Mouse (Mus musculus): ENCODE results near the gene Nup50. TPM values are rescaled to one million over a fixed set of nuclear protein-coding genes. Genes with fewer than 3 reads are reported as not detected.

Gene Nup50
- polyA plus RNA-seq, 1 experiment from 2014 or later: 67.1 TPM

DNA sequence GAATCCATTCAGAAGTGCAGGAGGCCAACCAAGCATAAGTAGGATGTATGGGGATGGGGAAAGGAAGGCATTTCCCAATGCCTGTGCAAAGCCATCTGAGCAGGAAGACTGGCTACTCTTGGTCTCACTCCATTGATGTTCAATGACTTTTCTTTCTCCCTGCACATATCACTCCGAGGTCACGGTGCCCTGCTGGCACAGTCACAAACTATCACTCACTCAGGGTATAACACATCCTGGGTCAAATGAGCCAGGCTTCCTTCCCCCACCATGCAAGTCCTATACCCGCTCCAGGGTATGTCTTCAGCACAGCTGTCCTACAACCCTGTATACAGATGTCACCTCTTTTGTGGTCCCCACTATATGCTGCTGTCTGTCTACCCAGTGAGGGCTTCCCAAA is 35.1 kb downstream of the Nup50 start:
- DNase-seq (ENCODE audit: low spot score) (no peak), ATAC-seq (replicated peaks; ENCODE audit: insufficient number of reproducible peaks, low FRiP score, low TSS enrichment, low read depth) (no peak)
- H3K4me3 ChIP-seq (ENCODE audit: low read depth, low read length): no peak overlapping the region
- no peaks in the 10 kb centered on the region for H3K4me1 ChIP-seq (ENCODE audit: control insufficient read depth, insufficient read depth, low read length)
- H3K9me3 ChIP-seq (replicated peaks; ENCODE audit: control insufficient read depth, low read length): no peaks in the 10 kb centered on the region
- no peaks in the 10 kb centered on the region for H3K36me3 ChIP-seq (replicated peaks; ENCODE audit: control insufficient read depth, insufficient read depth, low read depth, low read length)
- WGBS: 90% methylated on average over 3 of the region's 3 CpGs
- H3K4me2 ChIP-seq (ENCODE audit: low read depth, low read length): no peak overlapping the region
- no peaks in the 10 kb centered on the region for H3K27me3 ChIP-seq (ENCODE audit: control insufficient read depth, insufficient read depth, low read length)
- H3K27ac ChIP-seq (replicated peaks; ENCODE audit: low read depth, low read length): no peak overlapping the region
- H3K9ac ChIP-seq (replicated peaks; ENCODE audit: low read length): no peak overlapping the region

- no peak overlapping the region for H3K27ac ChIP-seq (replicated peaks; ENCODE audit: low read depth, low read length)
- no peak overlapping the region for H3K4me3 ChIP-seq (ENCODE audit: low read depth, low read length)
- no peaks in the 10 kb centered on the region for H3K36me3 ChIP-seq (replicated peaks; ENCODE audit: control insufficient read depth, insufficient read depth, low read depth, low read length)
- no peak overlapping the region for H3K9ac ChIP-seq (replicated peaks; ENCODE audit: low read length)
- DNase-seq (ENCODE audit: low spot score): no peak
- 87% methylated on average over 6 of the region's 6 CpGs for WGBS
- no peaks in the 10 kb centered on the region for H3K9me3 ChIP-seq (replicated peaks; ENCODE audit: control insufficient read depth, low read length)
- no peaks in the 10 kb centered on the region for H3K4me1 ChIP-seq (ENCODE audit: control insufficient read depth, insufficient read depth, low read length)
- H3K4me2 ChIP-seq (ENCODE audit: low read depth, low read length): no peak overlapping the region
- no peaks in the 10 kb centered on the region for H3K27me3 ChIP-seq (ENCODE audit: control insufficient read depth, insufficient read depth, low read length)
- ATAC-seq (replicated peaks; ENCODE audit: insufficient number of reproducible peaks, low FRiP score, low TSS enrichment, low read depth): no peak
Observed at GRCm38 (mm10) chr15:84959891-84960290, 36.7 kb downstream of the Nup50 start.

DNA sequence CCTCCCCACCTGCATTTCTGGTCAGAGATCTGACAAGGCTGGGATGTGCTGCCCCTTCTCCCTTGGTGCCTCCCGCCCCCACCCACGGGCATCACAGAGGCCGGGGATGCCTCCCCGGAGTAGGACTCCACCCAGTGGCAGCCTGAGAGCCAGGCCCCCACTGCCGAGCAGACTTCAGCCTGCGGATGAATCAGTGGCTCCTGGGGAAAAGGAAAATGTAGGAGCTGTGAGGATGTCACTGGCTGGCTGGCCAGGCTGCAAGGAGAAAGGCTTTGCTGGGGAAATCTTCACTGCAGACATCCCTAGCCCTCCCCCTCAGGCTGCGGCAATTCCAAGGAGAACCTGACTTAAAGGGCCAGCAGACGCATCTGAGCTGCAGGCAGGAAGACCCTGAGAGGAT is 37.5 kb downstream of the Nup50 start:
- H3K9ac ChIP-seq (replicated peaks; ENCODE audit: low read length): no peak overlapping the region
- WGBS: 10% methylated on average over 8 of the region's 8 CpGs
- H3K27ac ChIP-seq (replicated peaks; ENCODE audit: low read depth, low read length): no peak overlapping the region
- no peaks in the 10 kb centered on the region for H3K36me3 ChIP-seq (replicated peaks; ENCODE audit: control insufficient read depth, insufficient read depth, low read depth, low read length)
- no peaks in the 10 kb centered on the region for H3K27me3 ChIP-seq (ENCODE audit: control insufficient read depth, insufficient read depth, low read length)
- no peaks in the 10 kb centered on the region for H3K9me3 ChIP-seq (replicated peaks; ENCODE audit: control insufficient read depth, low read length)
- no peak overlapping the region for H3K4me3 ChIP-seq (ENCODE audit: low read depth, low read length)
- H3K4me1 ChIP-seq (ENCODE audit: control insufficient read depth, insufficient read depth, low read length): no peaks in the 10 kb centered on the region
- ATAC-seq (replicated peaks; ENCODE audit: insufficient number of reproducible peaks, low FRiP score, low TSS enrichment, low read depth) (no peak), DNase-seq (ENCODE audit: low spot score) (no peak)
- H3K4me2 ChIP-seq (ENCODE audit: low read depth, low read length): no peak overlapping the region

DNA sequence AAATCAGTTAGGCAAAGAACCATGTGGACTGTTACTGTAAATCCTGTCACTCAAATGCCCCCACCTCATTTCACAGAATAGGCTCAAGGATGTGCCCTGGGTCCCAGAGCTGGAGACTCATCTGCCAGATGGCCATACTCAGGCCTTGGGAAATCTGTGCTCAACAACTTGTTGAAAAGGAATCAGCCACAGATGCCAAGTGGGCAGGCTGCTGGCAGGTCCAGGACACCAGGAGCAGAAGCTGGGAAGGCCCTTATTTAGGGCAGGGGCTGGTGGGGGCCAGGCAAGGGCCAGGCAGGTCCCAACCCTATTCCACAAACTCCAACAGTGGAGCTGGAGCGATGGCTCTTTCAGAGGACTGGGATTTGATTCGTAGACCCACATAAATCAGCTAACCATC is 39.3 kb downstream of the Nup50 start:
- DNase-seq (ENCODE audit: low spot score) (no peak), ATAC-seq (replicated peaks; ENCODE audit: insufficient number of reproducible peaks, low FRiP score, low TSS enrichment, low read depth) (no peak)
- Histone ChIP-seq H3K4me3 (ENCODE audit: low read depth, low read length) (no peak overlapping the region), H3K36me3 (replicated peaks; ENCODE audit: control insufficient read depth, insufficient read depth, low read depth, low read length) (no peaks in the 10 kb centered on the region), H3K9ac (replicated peaks; ENCODE audit: low read length) (no peak overlapping the region), H3K4me2 (ENCODE audit: low read depth, low read length) (no peak overlapping the region), H3K27ac (replicated peaks; ENCODE audit: low read depth, low read length) (no peak overlapping the region), H3K9me3 (replicated peaks; ENCODE audit: control insufficient read depth, low read length) (no peaks in the 10 kb centered on the region), H3K4me1 (ENCODE audit: control insufficient read depth, insufficient read depth, low read length) (no peaks in the 10 kb centered on the region), H3K27me3 (ENCODE audit: control insufficient read depth, insufficient read depth, low read length) (no peaks in the 10 kb centered on the region)
- 93% methylated on average over 2 of the region's 2 CpGs for WGBS

DNA sequence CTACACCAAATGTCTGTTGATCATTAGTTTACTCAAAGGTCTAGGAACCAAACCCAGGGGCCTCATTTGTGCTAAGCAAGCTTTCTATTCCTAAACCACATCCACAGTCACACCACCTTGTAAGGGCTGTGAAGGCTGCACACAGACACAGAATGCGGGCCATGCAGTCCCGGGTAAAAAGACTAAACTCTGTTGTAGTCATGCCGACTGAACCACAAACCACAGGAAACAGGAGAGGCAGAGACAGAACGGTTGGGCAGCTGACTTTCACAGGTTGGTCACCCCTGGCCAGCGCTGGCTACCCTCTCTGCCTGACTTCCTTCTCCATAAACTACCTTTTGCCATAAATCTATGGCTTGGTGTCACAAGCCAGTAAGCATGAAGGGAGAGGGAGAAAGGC is 41.6 kb downstream of the Nup50 start:
- Histone ChIP-seq H3K9me3 (replicated peaks; ENCODE audit: control insufficient read depth, low read length) (no peaks in the 10 kb centered on the region), H3K4me1 (ENCODE audit: control insufficient read depth, insufficient read depth, low read length) (no peaks in the 10 kb centered on the region), H3K27me3 (ENCODE audit: control insufficient read depth, insufficient read depth, low read length) (no peaks in the 10 kb centered on the region), H3K36me3 (replicated peaks; ENCODE audit: control insufficient read depth, insufficient read depth, low read depth, low read length) (no peaks in the 10 kb centered on the region), H3K27ac (replicated peaks; ENCODE audit: low read depth, low read length) (no peak overlapping the region), H3K9ac (replicated peaks; ENCODE audit: low read length) (no peak overlapping the region), H3K4me3 (ENCODE audit: low read depth, low read length) (no peak overlapping the region), H3K4me2 (ENCODE audit: low read depth, low read length) (no peak overlapping the region)
- ATAC-seq (replicated peaks; ENCODE audit: insufficient number of reproducible peaks, low FRiP score, low TSS enrichment, low read depth) (no peak), DNase-seq (ENCODE audit: low spot score) (no peak)
- WGBS: 87% methylated on average over 5 of the region's 5 CpGs

DNA sequence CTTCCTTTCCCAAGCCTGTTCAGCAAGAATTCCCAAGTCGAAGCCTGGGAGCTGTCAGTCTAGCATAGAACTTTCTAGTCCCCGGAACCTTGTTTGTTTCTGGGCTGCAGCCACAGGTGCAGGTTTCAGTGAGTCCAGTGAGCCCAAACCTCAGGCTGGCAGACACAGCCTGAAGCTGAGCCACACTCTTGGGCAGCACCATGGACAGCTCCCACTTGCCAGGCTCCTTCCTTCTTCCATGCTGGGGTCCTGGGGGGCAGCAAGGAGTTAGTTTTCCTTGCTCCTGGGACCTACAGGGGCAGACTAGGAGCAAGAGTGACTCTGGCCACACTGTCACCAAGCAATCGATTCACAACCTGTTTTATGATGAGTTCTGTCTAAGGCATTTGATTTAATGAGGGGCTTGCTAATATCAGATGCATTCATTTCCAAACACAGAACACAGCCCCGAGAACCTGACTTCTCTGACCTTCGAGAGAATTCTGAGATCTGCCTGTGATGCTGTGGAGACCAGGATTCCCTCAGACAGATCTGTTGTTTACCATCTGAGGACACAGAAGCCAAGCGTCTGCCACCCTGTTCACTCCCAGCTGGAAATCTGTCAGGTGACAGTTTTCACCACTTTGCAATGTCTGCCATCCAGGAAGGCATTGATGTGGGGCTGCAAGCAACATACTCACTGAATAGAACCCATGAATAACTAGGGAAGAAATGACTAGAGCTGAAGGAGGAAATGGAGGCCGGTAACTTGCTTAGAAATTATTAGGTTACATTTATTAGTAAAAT is 42.6 kb downstream of the Nup50 start:
- Histone ChIP-seq H3K9ac (replicated peaks; ENCODE audit: low read length) (no peak overlapping the region), H3K4me1 (ENCODE audit: control insufficient read depth, insufficient read depth, low read length) (no peaks in the 10 kb centered on the region), H3K4me3 (ENCODE audit: low read depth, low read length) (no peak overlapping the region), H3K27ac (replicated peaks; ENCODE audit: low read depth, low read length) (no peak overlapping the region), H3K4me2 (ENCODE audit: low read depth, low read length) (no peak overlapping the region), H3K36me3 (replicated peaks; ENCODE audit: control insufficient read depth, insufficient read depth, low read depth, low read length) (no peaks in the 10 kb centered on the region), H3K9me3 (replicated peaks; ENCODE audit: control insufficient read depth, low read length) (no peaks in the 10 kb centered on the region), H3K27me3 (ENCODE audit: control insufficient read depth, insufficient read depth, low read length) (no peaks in the 10 kb centered on the region)
- peak; percentile 85 for DNase-seq (ENCODE audit: low spot score)
- no peak for ATAC-seq (replicated peaks; ENCODE audit: insufficient number of reproducible peaks, low FRiP score, low TSS enrichment, low read depth)
- WGBS: 68% methylated on average over 7 of the region's 7 CpGs

DNA sequence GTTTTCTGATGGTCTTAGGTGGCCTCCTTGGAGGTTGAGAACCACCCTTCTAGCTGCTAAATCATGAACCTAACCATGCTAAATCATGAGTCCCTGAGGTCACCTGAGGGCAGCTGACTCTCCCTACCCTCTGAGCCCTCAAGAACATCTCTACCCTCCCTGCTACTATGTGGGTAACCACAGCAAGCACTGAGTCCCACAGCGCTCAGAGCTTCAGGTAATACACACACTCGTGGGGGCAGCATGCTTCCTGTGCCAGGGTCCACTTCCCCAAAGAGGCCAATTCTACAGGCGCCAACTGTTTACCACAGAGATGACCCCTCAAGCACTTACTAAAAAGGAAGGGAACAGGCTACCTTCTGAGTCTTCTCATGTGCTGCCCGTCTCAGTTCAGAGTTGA is 45.3 kb downstream of the Nup50 start:
- Histone ChIP-seq H3K27me3 (ENCODE audit: control insufficient read depth, insufficient read depth, low read length) (no peaks in the 10 kb centered on the region), H3K36me3 (replicated peaks; ENCODE audit: control insufficient read depth, insufficient read depth, low read depth, low read length) (no peaks in the 10 kb centered on the region), H3K27ac (replicated peaks; ENCODE audit: low read depth, low read length) (no peak overlapping the region), H3K9ac (replicated peaks; ENCODE audit: low read length) (no peak overlapping the region), H3K4me2 (ENCODE audit: low read depth, low read length) (no peak overlapping the region), H3K4me3 (ENCODE audit: low read depth, low read length) (no peak overlapping the region), H3K4me1 (ENCODE audit: control insufficient read depth, insufficient read depth, low read length) (no peaks in the 10 kb centered on the region), H3K9me3 (replicated peaks; ENCODE audit: control insufficient read depth, low read length) (no peaks in the 10 kb centered on the region)
- WGBS: 86% methylated on average over 4 of the region's 4 CpGs
- DNase-seq (ENCODE audit: low spot score) (no peak), ATAC-seq (replicated peaks; ENCODE audit: insufficient number of reproducible peaks, low FRiP score, low TSS enrichment, low read depth) (no peak)

DNA sequence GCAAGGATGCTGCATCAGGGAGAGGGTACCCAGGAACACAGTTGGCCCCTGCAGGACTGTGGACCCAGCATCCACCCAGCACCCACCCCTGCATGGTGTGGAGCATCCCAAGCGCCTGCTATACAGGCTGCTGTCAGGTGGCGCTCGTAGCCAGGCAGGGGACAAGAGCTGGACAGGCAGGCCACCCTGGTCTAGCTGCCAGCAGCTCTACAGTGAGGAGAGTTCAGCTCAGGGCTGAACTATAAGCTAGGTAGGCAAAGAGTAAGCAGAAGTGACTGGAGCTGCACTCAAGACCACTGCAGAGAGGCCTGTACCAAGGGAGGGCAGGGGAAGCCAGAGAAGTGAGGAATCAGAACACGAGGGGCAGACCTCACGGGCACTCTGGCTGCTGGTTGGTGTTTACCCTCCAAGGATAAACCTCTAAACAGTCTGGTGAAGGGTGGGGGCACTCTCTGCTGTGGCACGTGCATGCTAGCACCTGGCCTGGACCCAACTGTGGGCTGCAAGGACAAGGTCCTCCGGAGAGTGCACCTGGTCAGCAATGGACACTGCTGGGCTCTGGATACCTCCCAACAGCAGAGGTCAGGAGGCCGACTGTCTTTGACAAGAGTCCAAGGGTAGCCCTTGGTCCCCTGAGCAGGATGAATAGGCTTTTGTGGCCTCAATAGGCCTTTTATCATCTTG is 49.8 kb downstream of the Nup50 start:
- H3K9me3 ChIP-seq (replicated peaks; ENCODE audit: control insufficient read depth, low read length): no peaks in the 10 kb centered on the region
- no peaks in the 10 kb centered on the region for H3K36me3 ChIP-seq (replicated peaks; ENCODE audit: control insufficient read depth, insufficient read depth, low read depth, low read length)
- ATAC-seq (replicated peaks; ENCODE audit: insufficient number of reproducible peaks, low FRiP score, low TSS enrichment, low read depth) (no peak), DNase-seq (ENCODE audit: low spot score) (no peak)
- no peak overlapping the region for H3K27ac ChIP-seq (replicated peaks; ENCODE audit: low read depth, low read length)
- no peaks in the 10 kb centered on the region for H3K4me1 ChIP-seq (ENCODE audit: control insufficient read depth, insufficient read depth, low read length)
- no peak overlapping the region for H3K4me2 ChIP-seq (ENCODE audit: low read depth, low read length)
- no peak overlapping the region for H3K4me3 ChIP-seq (ENCODE audit: low read depth, low read length)
- H3K9ac ChIP-seq (replicated peaks; ENCODE audit: low read length): no peak overlapping the region
- H3K27me3 ChIP-seq (ENCODE audit: control insufficient read depth, insufficient read depth, low read length): no peaks in the 10 kb centered on the region
- 53% methylated on average over 8 of the region's 8 CpGs for WGBS

Data from embryonic facial prominence, embryonic 11.5 days (tissue).